ENCODE assay signal across 8 mouse cellular contexts in the genomic region with DNA sequence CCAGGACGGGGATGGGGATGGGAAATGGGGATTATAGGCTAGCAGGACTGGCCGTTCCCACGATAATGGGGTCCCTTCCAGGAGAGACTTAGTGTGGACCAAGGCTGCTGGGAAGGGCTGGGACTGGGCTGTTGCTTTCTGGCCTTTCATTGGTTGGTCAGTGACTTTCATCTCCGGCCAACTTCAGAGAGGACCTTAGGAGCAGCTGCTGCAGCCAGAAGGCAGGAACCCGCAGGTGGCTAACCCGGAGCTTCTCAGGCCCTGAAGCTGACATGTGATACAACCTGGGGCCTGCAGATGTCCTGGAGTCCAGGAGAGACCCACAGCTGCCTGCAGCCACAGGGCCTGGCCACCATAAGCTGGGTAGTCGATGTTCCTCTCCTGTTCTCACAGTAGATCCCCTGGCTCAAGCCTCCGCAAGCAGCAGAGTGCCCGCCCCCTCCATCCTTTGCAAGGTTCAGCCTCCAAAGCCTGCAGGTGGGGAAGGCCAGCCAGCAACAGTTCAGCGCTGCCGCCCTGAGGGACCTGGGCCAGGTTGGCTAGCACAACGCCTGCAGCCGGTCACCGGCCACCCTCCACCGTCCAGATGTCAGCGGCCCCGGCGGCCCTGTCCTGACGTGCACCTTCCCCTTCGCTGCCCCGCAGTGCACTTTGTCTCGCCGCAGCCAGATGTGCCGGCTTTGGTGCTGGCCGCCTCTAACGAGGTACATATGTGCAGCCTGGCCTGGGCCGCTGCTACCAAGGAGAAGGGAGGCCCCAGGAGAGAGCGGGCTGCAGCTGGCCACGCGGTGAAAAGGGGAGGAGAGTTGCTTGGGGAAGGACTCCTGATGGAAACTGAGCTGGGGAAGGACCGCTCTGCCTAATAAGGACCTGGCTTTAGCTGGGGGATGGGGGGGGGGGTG. TPM values are rescaled to one million over a fixed set of nuclear protein-coding genes. Genes with fewer than 3 reads are reported as not detected.
DNase-seq lines count a peak whose midpoint lies in the region; ATAC-seq lines count a peak whose summit lies in the region.

No protein-coding gene starts in this region.

- no peaks in the 10 kb centered on the region for H3K36me3 ChIP-seq in embryonic facial prominence, embryonic 13.5 days
- H3K36me3 ChIP-seq in heart, embryonic 14.5 days (ENCODE audit: control insufficient read depth, insufficient read depth, low read length) = no peaks in the 10 kb centered on the region

- H3K4me1 ChIP-seq in embryonic facial prominence, embryonic 13.5 days = peaks cover 20% of the 10 kb centered on the region
- H3K4me1 ChIP-seq in heart, embryonic 14.5 days (ENCODE audit: control insufficient read depth in 2 of 2, insufficient read depth in 2 of 2, low read length in 2 of 2) = peaks cover 23 to 31% of the 10 kb centered on the region in 2 experiments

- H3K27ac ChIP-seq in embryonic facial prominence, embryonic 13.5 days = peak overlapping the region; percentile 66; the same call in 1 of the 2 replicates
- peak overlapping the region; percentile 25 to 40; a peak in 1 of 4 replicates for H3K27ac ChIP-seq in heart, embryonic 14.5 days (replicated peaks in 1 of 2; ENCODE audit: control insufficient read depth in 1 of 2, insufficient read depth in 1 of 2, low read depth in 2 of 2, low read length in 2 of 2)

- peak; percentile 74; the same call in 1 of the 2 replicates for ATAC-seq in embryonic facial prominence, embryonic 13.5 days (ENCODE audit: insufficient number of reproducible peaks, insufficient read depth, low FRiP score, low TSS enrichment, low read depth)
- ATAC-seq in heart, embryonic 14.5 days (ENCODE audit: insufficient number of reproducible peaks, insufficient read depth, low FRiP score, low read depth) = peak; percentile 46
- ATAC-seq in monocyte, adult 5-6 weeks (replicated peaks; ENCODE audit: insufficient number of reproducible peaks, low FRiP score, low TSS enrichment, poor library complexity, severe bottlenecking) = peak; percentile 77
- no peak for ATAC-seq in megakaryocyte-erythroid progenitor cell, adult 5-6 weeks (replicated peaks; ENCODE audit: low FRiP score, low TSS enrichment, poor library complexity, severe bottlenecking)

- peak overlapping the region; percentile 25 for H3K4me3 ChIP-seq in embryonic facial prominence, embryonic 13.5 days
- H3K4me3 ChIP-seq in heart, embryonic 14.5 days (ENCODE audit: control insufficient read depth in 1 of 2, insufficient read depth in 1 of 2, low read depth in 1 of 2, low read length in 2 of 2) = peak overlapping the region; percentile 29 to 34

- DNase-seq in adrenal gland, postnatal 36 days = peak; percentile 76 to 79
- peak; percentile 56 to 71 for DNase-seq in kidney, postnatal 4 days
- no peak for DNase-seq in frontal cortex, adult 2 months (ENCODE audit: extremely low spot score in 1 of 2, low spot score in 1 of 2)
- no peak for DNase-seq in cerebellum, adult 11-12 months

- H3K27me3 ChIP-seq in embryonic facial prominence, embryonic 13.5 days = peaks cover 6% of the 10 kb centered on the region; the same call in 1 of the 2 replicates
- no peaks in the 10 kb centered on the region for H3K27me3 ChIP-seq in heart, embryonic 14.5 days (ENCODE audit: control insufficient read depth, insufficient read depth, low read length)

- peak overlapping the region; percentile 61 for H3K4me2 ChIP-seq in embryonic facial prominence, embryonic 13.5 days
- peak overlapping the region; percentile 68 for H3K4me2 ChIP-seq in heart, embryonic 14.5 days (ENCODE audit: low read length)

- WGBS in embryonic facial prominence, embryonic 13.5 days = 4% methylated on average over 31 of the region's 31 CpGs
- WGBS in heart, embryonic 14.5 days = 14% methylated on average over 31 of the region's 31 CpGs

- no peaks in the 10 kb centered on the region for H3K9me3 ChIP-seq in embryonic facial prominence, embryonic 13.5 days
- H3K9me3 ChIP-seq in heart, embryonic 14.5 days (ENCODE audit: control insufficient read depth, low read length) = no peaks in the 10 kb centered on the region

- peak overlapping the region; percentile 66 for H3K9ac ChIP-seq in embryonic facial prominence, embryonic 13.5 days
- peak overlapping the region; percentile 66 for H3K9ac ChIP-seq in heart, embryonic 14.5 days (ENCODE audit: low read length)

RNA-seq across cellular contexts. Expression of gene Fgd2, which starts 55.3 kb away (rescaled TPM):
- 1 to 10 TPM; 2.6 to 3.6 TPM for total RNA-seq in adrenal gland, postnatal 36 days (2021)
- polyA plus RNA-seq in embryonic facial prominence, embryonic 13.5 days (2015; fragmentation: Nextera tagmentation; extraction: Ambion mirVana) = 11.5 and 12.9 TPM in 2 replicates
- 2.4 and 2.8 TPM in 2 replicates for polyA plus RNA-seq in heart, embryonic 14.5 days (2014; fragmentation: Nextera tagmentation; extraction: Ambion mirVana)
- total RNA-seq in monocyte, adult 5-6 weeks (2017) = 76.8 to 91.0 TPM (median 79.1 TPM) in 3 replicates
- 11.0 and 14.7 TPM in 2 replicates for polyA plus RNA-seq in frontal cortex, adult 2 months (2012; rRNA removed)
- total RNA-seq in megakaryocyte-erythroid progenitor cell, adult 5-6 weeks (2014; fragmentation: Nextera tagmentation) = 3.1 and 3.4 TPM in 2 replicates
- total RNA-seq in megakaryocyte-erythroid progenitor cell, adult 5-6 weeks (2017) = 2.7 and 6.0 TPM in 2 replicates

Comparison
In these comparisons a context has a peak if more than half of its experiments do, and no peak if none do; other contexts are left out.
1. DNase-seq: peak in adrenal gland, postnatal 36 days (2 of 2) and kidney, postnatal 4 days (2 of 2); none in frontal cortex, adult 2 months (0 of 2) and cerebellum, adult 11-12 months (single experiment).
2. RNA of gene Fgd2, which starts 55.3 kb away (total RNA-seq): 76.8 to 91.0 TPM in monocyte, adult 5-6 weeks; 2.6 to 3.6 TPM in adrenal gland, postnatal 36 days and 2.7 to 6.0 TPM in megakaryocyte-erythroid progenitor cell, adult 5-6 weeks; every median in the first group is over 10 times any median in the second.